Mouse (Mus musculus) lung, postnatal 0 days (tissue): ENCODE measurements around the gene Fhl2. TPM values are rescaled to one million over a fixed set of nuclear protein-coding genes. Genes with fewer than 3 reads are reported as not detected.
"Not testable (repeated sequence)": the region's sequence is repeated elsewhere in the genome, so short reads cannot be mapped to it uniquely, and the experiment has no call there.

Experiments
- ATAC-seq: fragments of 200-750 bp; cut with Nextera tagmentation; 2 replicates; pipeline ENCODE4 v1.8.0; 2017; ENCODE audit warnings: moderate library complexity
- DNase-seq: peaks from one replicate; pipeline ENCODE4 v3.0.0-alpha.2; 2016; ENCODE audit warnings: low spot score
- H3K27ac ChIP-seq: fragments of 300-500 bp; sonication (generic); 2 replicates; pipeline ENCODE4 v1.5.1; 2014; ENCODE audit warnings: antibody characterized with exemption, mild to moderate bottlenecking, low read length, mixed read lengths
- H3K27me3 ChIP-seq: fragments of 300-500 bp; sonication (generic); replicated peaks from 2 replicates; pipeline ENCODE4 v1.6.1; 2014; ENCODE audit warnings: low read length, mixed read lengths; ENCODE audit not compliant: insufficient read depth
- H3K36me3 ChIP-seq: fragments of 300-500 bp; sonication (generic); 2 replicates; pipeline ENCODE4 v1.6.1; 2014; ENCODE audit warnings: low read length, mixed read lengths; ENCODE audit not compliant: insufficient read depth
- H3K4me1 ChIP-seq: fragments of 300-500 bp; sonication (generic); 2 replicates; pipeline ENCODE4 v1.6.1; 2014; ENCODE audit warnings: antibody characterized with exemption, low read depth, low read length, mixed read lengths; ENCODE audit not compliant: insufficient read depth
- H3K4me2 ChIP-seq: fragments of 300-500 bp; sonication (generic); replicated peaks from 2 replicates; pipeline ENCODE4 v1.6.1; 2014; ENCODE audit warnings: low read depth, mild to moderate bottlenecking, low read length, moderate library complexity, mixed read lengths
- H3K4me3 ChIP-seq: fragments of 300-500 bp; sonication (generic); 2 replicates; pipeline ENCODE4 v1.5.1; 2014; ENCODE audit warnings: low read depth, low read length
- H3K9ac ChIP-seq: fragments of 300-500 bp; sonication (generic); replicated peaks from 2 replicates; pipeline ENCODE4 v1.6.1; 2014; ENCODE audit warnings: low read depth, mild to moderate bottlenecking
- H3K9me3 ChIP-seq: fragments of 300-500 bp; sonication (generic); 2 replicates; pipeline ENCODE4 v1.6.1; 2016; ENCODE audit warnings: low read length, mixed read lengths
- CTCF ChIP-seq: IDR thresholded peaks from 2 replicates; pipeline ENCODE4 v1.5.1; 2016; ENCODE audit warnings: antibody characterized with exemption, mild to moderate bottlenecking
- EP300 ChIP-seq: IDR thresholded peaks from 2 replicates; pipeline ENCODE4 v1.6.1; 2016; ENCODE audit warnings: antibody characterized with exemption, mild to moderate bottlenecking, control low read depth
- WGBS: fragments of 180-500 bp; shearing (Covaris S2); extraction: QIAGEN DNeasy Blood & Tissue Kit; methylation state at CpG from one replicate; pipeline ENCODE4 v1.1.7; 2014; 5-methylcytosine and 5-hydroxymethylcytosine counted together
- polyA plus RNA-seq: library from polyadenylated mRNA; unstranded; fragments of >200 nt; fragmentation: Nextera tagmentation; extraction: Ambion mirVana; gene quantifications from 2 replicates; pipeline ENCODE4 v1.2.1, GENCODE M21; 2015

The Fhl2 gene
- polyA plus RNA-seq, 1 experiment from 2014 or later: 21.0 TPM

DNA sequence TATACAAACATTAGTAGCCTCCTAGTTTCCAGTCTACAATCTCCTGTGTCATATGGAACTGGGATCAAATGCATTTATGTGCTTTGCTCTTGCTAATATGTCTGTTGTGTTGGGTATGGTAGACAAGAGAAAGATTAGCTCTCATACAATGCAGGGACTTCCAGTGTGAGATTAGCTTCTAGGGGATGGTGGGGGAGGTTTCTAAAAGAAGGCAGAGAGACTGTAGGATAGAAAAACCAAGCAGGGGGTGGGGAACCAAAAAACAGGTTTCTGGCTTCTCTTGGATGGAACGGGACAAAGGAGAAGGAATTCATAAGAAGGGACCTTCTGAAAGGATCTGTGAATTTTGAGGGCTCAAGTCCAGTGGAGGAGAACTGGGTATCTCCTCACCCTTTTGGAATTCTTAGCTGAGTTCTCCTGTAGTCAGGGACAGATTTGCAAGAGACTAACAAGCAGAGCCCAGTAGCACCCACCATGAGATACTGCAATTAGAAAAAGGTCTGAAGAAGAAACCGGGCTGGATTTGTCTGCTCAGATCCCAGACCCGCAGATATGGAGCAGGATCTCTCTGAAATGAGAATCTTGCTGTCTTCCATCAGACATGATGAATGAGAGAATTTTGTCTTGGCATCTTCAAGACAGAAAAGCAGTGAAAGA is 2.6 kb upstream of the Fhl2 start:
- H3K9ac ChIP-seq: no peak overlapping the region
- H3K36me3 ChIP-seq: no peaks in the 10 kb centered on the region
- H3K9me3 ChIP-seq: no peaks in the 10 kb centered on the region
- 66% methylated on average over 3 of the region's 3 CpGs for WGBS
- H3K27ac ChIP-seq: no peak overlapping the region
- no peaks in the 10 kb centered on the region for H3K4me1 ChIP-seq
- H3K4me2 ChIP-seq: no peak overlapping the region
- ATAC-seq (no peak), DNase-seq (no peak)
- TF ChIP-seq EP300: no peak
- TF ChIP-seq CTCF: no peak
- no peaks in the 10 kb centered on the region for H3K27me3 ChIP-seq
- no peak overlapping the region for H3K4me3 ChIP-seq

DNA sequence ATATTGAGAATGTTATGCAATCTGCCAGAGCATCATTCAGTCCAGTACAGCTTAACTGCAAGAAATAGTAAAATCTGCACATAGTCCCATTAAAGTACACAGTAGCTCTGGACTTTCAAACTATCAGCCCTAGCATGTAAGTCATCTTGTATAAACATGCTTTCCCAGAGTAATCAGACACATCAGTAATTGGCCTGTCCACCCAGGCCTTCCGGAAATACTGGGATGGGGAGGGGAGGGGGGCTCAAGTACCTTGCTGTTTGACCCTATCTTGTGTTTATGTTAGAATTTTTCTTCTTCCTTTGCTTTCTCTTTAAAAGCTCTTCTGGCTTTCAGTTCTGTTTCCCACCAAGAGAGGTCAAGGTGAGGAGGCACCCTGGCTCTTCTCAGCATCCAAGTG is 725 bp downstream of the Fhl2 start:
- WGBS: 11% methylated on average over 1 of the region's 1 CpGs
- DNase-seq: no peak
- H3K27me3 ChIP-seq: no peaks in the 10 kb centered on the region
- H3K4me1 ChIP-seq: no peaks in the 10 kb centered on the region
- H3K27ac ChIP-seq: no peak overlapping the region
- no peak for ATAC-seq
- H3K4me3 ChIP-seq: no peak overlapping the region
- H3K36me3 ChIP-seq: no peaks in the 10 kb centered on the region
- H3K9me3 ChIP-seq: no peaks in the 10 kb centered on the region
- TF ChIP-seq EP300 (no peak), CTCF (no peak)
- no peak overlapping the region for H3K9ac ChIP-seq
- no peak overlapping the region for H3K4me2 ChIP-seq

DNA sequence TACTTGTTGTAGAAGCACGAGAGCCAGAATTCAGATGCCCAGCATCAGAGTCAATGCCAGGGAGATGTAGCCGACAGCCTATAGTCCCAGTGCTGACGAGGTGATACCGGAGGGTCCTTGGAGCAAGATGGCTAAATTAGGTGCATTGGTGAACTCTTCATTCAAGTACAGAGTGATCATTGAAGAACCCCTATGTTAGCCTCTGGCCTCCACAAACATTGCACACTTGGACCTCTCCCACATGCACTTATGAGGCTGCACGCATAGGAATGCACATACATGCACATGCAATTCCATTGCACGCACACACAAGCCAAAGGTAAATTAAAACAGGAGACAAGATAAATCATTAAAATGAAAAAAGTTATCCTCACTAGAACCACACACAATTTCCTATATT is 3.4 kb downstream of the Fhl2 start:
- no peaks in the 10 kb centered on the region for H3K36me3 ChIP-seq
- 88% methylated on average over 6 of the region's 6 CpGs for WGBS
- ATAC-seq (no peak), DNase-seq (no peak)
- H3K4me3 ChIP-seq: no peak overlapping the region
- no peak overlapping the region for H3K9ac ChIP-seq
- TF ChIP-seq EP300 (no peak), CTCF (no peak)
- no peak overlapping the region for H3K4me2 ChIP-seq
- no peaks in the 10 kb centered on the region for H3K9me3 ChIP-seq
- no peaks in the 10 kb centered on the region for H3K27me3 ChIP-seq
- no peaks in the 10 kb centered on the region for H3K4me1 ChIP-seq
- H3K27ac ChIP-seq: no peak overlapping the region

DNA sequence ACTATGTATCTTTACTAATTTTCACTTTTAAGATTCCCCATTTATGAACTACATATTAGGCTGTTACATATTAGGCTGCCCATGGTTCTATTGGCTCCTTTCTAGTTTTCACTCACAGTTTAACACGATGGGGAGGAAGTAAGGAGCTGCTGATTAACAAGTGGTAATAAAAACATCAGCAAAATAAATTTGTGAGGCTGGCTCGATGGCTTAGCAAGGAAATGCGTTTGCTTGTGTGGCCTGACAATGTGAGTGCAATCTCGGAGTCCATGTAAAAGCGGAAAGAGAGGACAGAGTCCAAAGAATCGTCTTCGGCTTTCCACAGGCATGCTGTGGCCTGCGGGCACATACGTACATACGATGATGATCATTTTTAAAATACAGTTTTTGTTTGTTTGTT is 4.3 kb downstream of the Fhl2 start:
- Histone ChIP-seq H3K36me3 (no peaks in the 10 kb centered on the region), H3K4me1 (no peaks in the 10 kb centered on the region), H3K27ac (no peak overlapping the region), H3K9ac (no peak overlapping the region), H3K4me3 (no peak overlapping the region), H3K9me3 (no peaks in the 10 kb centered on the region), H3K27me3 (no peaks in the 10 kb centered on the region), H3K4me2 (no peak overlapping the region)
- WGBS: 75% methylated on average over 10 of the region's 10 CpGs
- TF ChIP-seq EP300 (no peak), CTCF (no peak)
- ATAC-seq (no peak), DNase-seq (no peak)

DNA sequence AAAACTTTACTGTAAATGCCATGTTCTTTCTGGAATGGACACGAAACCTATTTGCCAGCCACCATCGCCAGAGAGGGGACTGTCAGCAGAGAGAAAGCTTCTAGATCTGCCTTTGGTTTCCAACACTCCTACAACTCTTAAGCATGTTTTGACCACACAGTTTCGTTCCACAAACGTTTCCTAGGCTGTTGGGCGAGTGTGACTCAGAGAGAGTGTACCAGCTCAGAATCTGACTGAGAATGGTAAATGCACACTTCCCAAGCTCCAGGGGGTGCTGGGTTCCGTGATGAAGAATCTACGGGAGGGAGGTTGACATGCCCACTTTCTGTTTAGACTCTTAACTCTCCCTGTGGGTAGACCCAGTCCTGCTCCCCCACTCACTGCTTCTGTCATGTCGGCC is 5.7 kb downstream of the Fhl2 start:
- WGBS: 81% methylated on average over 8 of the region's 8 CpGs
- ATAC-seq (no peak), DNase-seq (no peak)
- no peaks in the 10 kb centered on the region for H3K36me3 ChIP-seq
- H3K4me3 ChIP-seq: no peak overlapping the region
- TF ChIP-seq EP300 (no peak), CTCF (no peak)
- no peak overlapping the region for H3K9ac ChIP-seq
- no peaks in the 10 kb centered on the region for H3K27me3 ChIP-seq
- H3K9me3 ChIP-seq: no peaks in the 10 kb centered on the region
- H3K4me2 ChIP-seq: no peak overlapping the region
- H3K27ac ChIP-seq: no peak overlapping the region
- no peaks in the 10 kb centered on the region for H3K4me1 ChIP-seq

DNA sequence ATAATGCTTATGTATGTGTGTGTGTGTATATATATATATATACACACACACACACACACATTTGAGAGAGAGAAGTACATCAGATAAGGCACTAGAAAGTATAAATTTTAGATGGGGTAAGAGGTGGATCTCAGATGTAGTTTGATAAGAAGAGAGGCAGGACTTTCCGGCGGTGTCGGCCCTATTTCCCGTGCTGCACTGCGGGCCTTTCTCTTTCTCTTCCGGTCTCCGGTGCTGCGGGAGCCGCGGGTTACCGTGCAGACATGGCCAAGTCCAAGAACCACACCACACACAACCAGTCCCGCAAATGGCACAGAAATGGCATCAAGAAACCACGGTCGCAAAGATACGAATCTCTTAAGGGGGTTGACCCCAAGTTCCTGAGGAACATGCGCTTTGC is 7.9 kb downstream of the Fhl2 start:
- not testable (repeated sequence) for H3K4me2 ChIP-seq, H3K27ac ChIP-seq, H3K27me3 ChIP-seq, DNase-seq, H3K9ac ChIP-seq, ATAC-seq, H3K9me3 ChIP-seq, H3K4me1 ChIP-seq, H3K36me3 ChIP-seq, H3K4me3 ChIP-seq
- 96% methylated on average over 7 of the region's 16 CpGs for WGBS

DNA sequence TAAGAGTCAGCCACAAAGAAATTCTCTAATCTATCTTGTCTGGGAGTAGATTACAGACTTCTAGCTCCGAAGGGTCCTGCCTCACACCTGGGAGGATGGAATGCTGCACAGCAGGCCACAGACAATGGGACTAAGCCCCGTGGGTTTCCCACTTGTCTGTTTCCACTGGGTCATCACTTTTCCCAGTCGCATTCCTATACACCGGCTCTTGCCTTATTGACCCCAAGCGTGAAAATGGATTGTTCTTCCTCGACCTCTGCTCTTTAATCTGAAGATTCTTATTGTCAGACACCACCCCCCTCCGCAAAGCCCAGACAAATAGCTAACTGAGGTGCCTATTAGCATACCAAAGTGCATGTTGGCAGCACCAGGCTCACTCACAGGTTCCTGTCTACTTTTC is 10.4 kb downstream of the Fhl2 start:
- Histone ChIP-seq H3K9ac (no peak overlapping the region), H3K27me3 (no peaks in the 10 kb centered on the region), H3K4me2 (no peak overlapping the region), H3K4me3 (no peak overlapping the region), H3K36me3 (no peaks in the 10 kb centered on the region), H3K4me1 (no peaks in the 10 kb centered on the region), H3K9me3 (no peaks in the 10 kb centered on the region), H3K27ac (no peak overlapping the region)
- 32% methylated on average over 7 of the region's 7 CpGs for WGBS
- ATAC-seq (no peak), DNase-seq (no peak)
- TF ChIP-seq CTCF: no peak
- no peak for TF ChIP-seq EP300
